Mouse (Mus musculus) intestine, embryonic 16.5 days (tissue): ENCODE data around the gene Olfr1245. TPM values are rescaled to one million over a fixed set of nuclear protein-coding genes. Genes with fewer than 3 reads are reported as not detected.
"Not testable (repeated sequence)": the region's sequence is repeated elsewhere in the genome, so short reads cannot be mapped to it uniquely, and the experiment has no call there.

ENCODE experiments used
- ATAC-seq: fragments of 200-750 bp; cut with Nextera tagmentation; 2 replicates; pipeline ENCODE4 v1.8.0; 2017; ENCODE audit warnings: moderate TSS enrichment, moderate library complexity
- H3K27ac ChIP-seq: fragments of 300-500 bp; sonication (generic); 2 replicates; pipeline ENCODE4 v1.5.1; 2014; ENCODE audit warnings: mild to moderate bottlenecking, low read length
- H3K27me3 ChIP-seq: fragments of 300-500 bp; sonication (generic); replicated peaks from 2 replicates; pipeline ENCODE4 v1.6.1; 2014; ENCODE audit warnings: low read length, control low read depth, mixed read lengths; ENCODE audit not compliant: control insufficient read depth, insufficient read depth
- H3K36me3 ChIP-seq: fragments of 300-500 bp; sonication (generic); 2 replicates; pipeline ENCODE4 v1.6.1; 2014; ENCODE audit warnings: low read length, control low read depth; ENCODE audit not compliant: control insufficient read depth, insufficient read depth
- H3K4me1 ChIP-seq: fragments of 300-500 bp; sonication (generic); 2 replicates; pipeline ENCODE4 v1.6.1; 2014; ENCODE audit warnings: low read length, control low read depth, mixed read lengths; ENCODE audit not compliant: control insufficient read depth, insufficient read depth
- H3K4me2 ChIP-seq: fragments of 300-500 bp; sonication (generic); 2 replicates; pipeline ENCODE4 v1.6.1; 2014; ENCODE audit warnings: low read depth, low read length, control low read depth
- H3K4me3 ChIP-seq: fragments of 300-500 bp; sonication (generic); 2 replicates; pipeline ENCODE4 v1.5.1; 2014; ENCODE audit warnings: mild to moderate bottlenecking, low read length
- H3K9ac ChIP-seq: fragments of 300-500 bp; sonication (generic); 2 replicates; pipeline ENCODE4 v1.6.1; 2014; ENCODE audit warnings: low read depth, low read length
- H3K9me3 ChIP-seq: fragments of 300-500 bp; sonication (generic); 2 replicates; pipeline ENCODE4 v1.6.1; 2016; ENCODE audit warnings: low read length, control low read depth; ENCODE audit not compliant: control insufficient read depth
- WGBS: fragments of 180-500 bp; shearing (Covaris S2); extraction: QIAGEN DNeasy Blood & Tissue Kit; methylation state at CpG from one replicate; pipeline ENCODE4 v1.1.7; 2014; 5-methylcytosine and 5-hydroxymethylcytosine counted together
- polyA plus RNA-seq: library from polyadenylated mRNA; unstranded; fragments of >200 nt; fragmentation: Nextera tagmentation; extraction: Ambion mirVana; gene quantifications from 2 replicates; pipeline ENCODE4 v1.2.1, GENCODE M21; 2015

Olfr1245 gene
- polyA plus RNA-seq = not detected in 2 replicates

- H3K9me3 ChIP-seq = no peaks in the 10 kb centered on the region
- H3K4me2 ChIP-seq = no peak within 1 kb of the TSS
- H3K9ac ChIP-seq = no peak within 1 kb of the TSS
- no peak within 1 kb of the TSS for H3K4me3 ChIP-seq
- no peak for ATAC-seq
- 95% methylated on average over 1 of the region's 1 CpGs for WGBS
- no peaks in the 10 kb centered on the region for H3K4me1 ChIP-seq
- no peaks in the 10 kb centered on the region for H3K27me3 ChIP-seq
- H3K27ac ChIP-seq = no peak within 1 kb of the TSS
- no peaks in the 10 kb centered on the region for H3K36me3 ChIP-seq
Observed at GRCm38 (mm10) chr2:89578347-89578746, at the start of gene Olfr1245. Gene Olfr1245 (minus strand): TSS chr2:89578447.

DNA sequence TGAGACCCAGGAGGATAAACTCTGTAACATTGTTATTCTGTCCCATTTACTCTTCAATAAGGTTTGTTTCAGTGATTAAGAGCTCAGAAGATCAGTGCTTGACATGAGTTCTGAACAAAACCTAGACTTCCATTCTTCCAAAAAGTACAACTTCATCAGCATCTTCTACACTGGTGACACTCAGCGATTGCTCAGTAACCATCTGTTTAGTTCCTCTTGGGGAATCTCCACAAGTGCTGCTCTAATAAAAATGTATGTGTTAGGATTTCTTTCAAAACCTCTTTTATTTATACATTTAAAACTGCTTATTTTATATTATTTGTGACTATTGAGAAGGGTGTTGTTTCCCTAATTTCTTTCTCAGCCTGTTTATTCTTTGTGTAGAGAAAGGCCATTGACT lies 39.9 kb upstream of the Olfr1245 start, which contains the start of gene Olfr1248:
Gene Olfr1248, minus strand, starts transcription at position 101 of the 400 bp plus-strand sequence.
- not testable (repeated sequence) for H3K4me1 ChIP-seq, ATAC-seq
- WGBS = 93% methylated on average over 1 of the region's 1 CpGs

DNA sequence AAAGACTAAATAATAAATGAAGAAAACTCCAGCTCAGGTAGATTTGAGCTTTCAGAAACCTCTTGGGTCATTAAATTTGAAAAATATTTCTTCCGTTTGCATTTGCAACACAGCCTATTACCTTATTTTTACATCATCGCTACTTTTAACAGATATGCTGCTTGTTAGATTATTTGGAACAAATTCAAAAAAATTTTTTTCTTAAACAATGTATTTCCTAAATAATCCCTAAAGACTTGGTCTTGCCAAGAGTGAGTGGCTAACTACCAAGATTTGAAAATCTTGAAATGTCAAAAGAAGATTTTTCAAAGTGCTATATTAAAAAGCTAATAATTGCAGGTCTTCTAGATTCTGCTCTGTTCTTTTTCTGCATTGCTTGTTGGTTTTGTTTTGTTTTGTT lies 35.8 kb upstream of the Olfr1245 start, which contains the start of gene Olfr1247:
Gene Olfr1247, minus strand, starts transcription at position 101 of the 400 bp plus-strand sequence.
- H3K27ac ChIP-seq = no peak within 1 kb of the TSS
- no peak within 1 kb of the TSS for H3K4me2 ChIP-seq
- H3K4me1 ChIP-seq = no peaks in the 10 kb centered on the region
- no peak within 1 kb of the TSS for H3K4me3 ChIP-seq
- no peaks in the 10 kb centered on the region for H3K9me3 ChIP-seq
- H3K36me3 ChIP-seq = no peaks in the 10 kb centered on the region
- ATAC-seq = no peak
- no peak within 1 kb of the TSS for H3K9ac ChIP-seq
- WGBS = 94% methylated on average over 2 of the region's 2 CpGs
- H3K27me3 ChIP-seq = no peaks in the 10 kb centered on the region

More for the DNA sequence above, 39.9 kb upstream of the Olfr1245 start, which contains the start of gene Olfr1248:
- not testable (repeated sequence) for H3K4me3 ChIP-seq, H3K36me3 ChIP-seq, H3K27ac ChIP-seq, H3K9me3 ChIP-seq, H3K9ac ChIP-seq, H3K4me2 ChIP-seq, H3K27me3 ChIP-seq

DNA sequence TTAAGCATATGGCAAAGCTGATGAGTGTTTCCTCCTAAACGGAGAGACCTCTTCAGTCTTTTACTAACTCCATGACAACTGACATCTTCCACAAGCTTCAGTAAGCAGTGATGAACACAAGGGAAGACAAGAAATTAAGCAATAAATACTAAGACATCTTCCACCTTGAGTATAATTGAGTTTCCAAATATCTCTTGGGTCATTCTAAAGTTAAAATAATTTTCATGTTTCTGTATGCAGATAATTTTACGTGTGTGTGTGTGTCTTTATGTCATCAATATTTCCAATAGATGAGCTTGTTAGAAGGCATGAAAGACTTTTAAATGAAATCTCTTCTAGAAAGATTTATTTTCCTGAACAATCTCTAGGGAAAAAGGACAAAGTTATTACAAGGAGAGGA lies 14.8 kb upstream of the Olfr1245 start, which contains the start of gene Olfr1246:
Gene Olfr1246, minus strand, starts transcription at position 101 of the 400 bp plus-strand sequence.
- Histone ChIP-seq H3K4me3 (no peak within 1 kb of the TSS), H3K9me3 (no peaks in the 10 kb centered on the region), H3K4me1 (no peaks in the 10 kb centered on the region), H3K27ac (no peak within 1 kb of the TSS), H3K4me2 (no peak within 1 kb of the TSS), H3K27me3 (no peaks in the 10 kb centered on the region), H3K36me3 (no peaks in the 10 kb centered on the region), H3K9ac (no peak within 1 kb of the TSS)
- 57% methylated on average over 2 of the region's 2 CpGs for WGBS
- ATAC-seq = no peak

DNA sequence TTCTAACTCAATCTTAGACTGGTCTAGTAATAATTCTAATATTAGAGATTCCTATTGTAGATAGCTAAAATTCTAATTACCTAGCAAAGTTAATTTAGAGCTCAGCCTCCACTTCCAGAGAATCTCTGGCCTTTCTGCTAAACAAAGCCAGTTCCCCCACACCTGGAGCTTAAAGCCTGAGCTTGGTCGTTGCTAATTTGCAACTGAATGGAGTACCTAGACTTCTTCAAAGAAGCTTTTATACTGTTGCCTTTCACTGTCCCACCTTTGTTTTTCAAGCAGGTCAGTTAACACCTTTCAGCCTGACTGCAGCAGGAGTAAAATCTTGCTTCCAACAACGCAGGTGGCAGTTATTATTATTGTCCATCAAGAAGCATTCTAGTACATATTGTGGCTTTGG lies 15.5 kb downstream of the Olfr1245 start:
- H3K4me1 ChIP-seq, H3K9me3 ChIP-seq, ATAC-seq, H3K27me3 ChIP-seq, H3K27ac ChIP-seq, H3K36me3 ChIP-seq, H3K4me3 ChIP-seq, H3K9ac ChIP-seq, H3K4me2 ChIP-seq: not testable (repeated sequence)
- WGBS = 58% methylated on average over 2 of the region's 2 CpGs

- Histone ChIP-seq H3K4me3 (no peak overlapping the region), H3K4me2 (no peak overlapping the region), H3K9ac (no peak overlapping the region), H3K9me3 (no peaks in the 10 kb centered on the region), H3K27ac (no peak overlapping the region), H3K36me3 (no peaks in the 10 kb centered on the region), H3K27me3 (no peaks in the 10 kb centered on the region), H3K4me1 (no peaks in the 10 kb centered on the region)
- 53% methylated on average over 2 of the region's 2 CpGs for WGBS
- ATAC-seq = no peak
Observed at GRCm38 (mm10) chr2:89544516-89544915, 33.7 kb downstream of the Olfr1245 start.

DNA sequence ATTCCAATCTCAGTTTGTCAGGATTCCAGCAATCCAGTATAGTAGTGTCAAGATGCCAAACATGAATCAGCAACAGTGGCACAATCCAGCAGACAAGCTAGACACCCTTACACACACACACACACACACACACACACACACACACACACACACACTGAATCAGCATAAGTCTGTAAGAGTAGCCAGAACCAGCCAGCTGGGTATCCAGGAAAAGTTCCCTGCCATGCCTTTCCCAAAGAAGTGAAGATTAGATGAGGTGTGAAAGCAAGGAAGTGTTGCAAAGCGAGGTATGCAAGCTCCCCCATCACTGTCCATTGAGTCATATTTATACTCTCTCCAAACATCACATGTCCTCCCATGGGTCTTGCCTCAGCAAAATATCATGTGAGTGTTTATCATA lies 38.3 kb downstream of the Olfr1245 start:
- no peaks in the 10 kb centered on the region for H3K4me1 ChIP-seq
- no peaks in the 10 kb centered on the region for H3K27me3 ChIP-seq
- H3K9me3 ChIP-seq = no peaks in the 10 kb centered on the region
- no peak for ATAC-seq
- no peak overlapping the region for H3K4me3 ChIP-seq
- H3K4me2 ChIP-seq = no peak overlapping the region
- no peak overlapping the region for H3K9ac ChIP-seq
- H3K27ac ChIP-seq = no peak overlapping the region
- 64% methylated on average over 1 of the region's 1 CpGs for WGBS
- no peaks in the 10 kb centered on the region for H3K36me3 ChIP-seq

DNA sequence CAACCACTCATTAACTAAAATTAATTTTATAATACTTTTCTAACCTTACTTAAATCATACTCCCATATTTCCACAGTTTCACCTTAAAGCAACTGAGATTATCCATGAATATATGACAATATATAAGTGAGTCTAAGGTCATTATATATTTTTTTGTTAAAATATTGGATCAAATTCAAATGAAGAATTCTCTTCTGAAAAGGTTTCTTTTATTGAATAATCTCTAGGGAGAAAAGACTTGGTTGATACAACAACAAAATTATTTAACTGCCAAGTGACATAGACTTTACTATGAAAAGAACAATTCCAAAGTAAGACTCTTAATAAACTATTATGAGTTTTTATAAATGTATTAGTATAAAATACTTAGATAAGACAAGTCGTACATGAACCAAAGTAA lies 46.9 kb downstream of the Olfr1245 start, which contains the start of gene Olfr1243:
Gene Olfr1243, minus strand, starts transcription at position 101 of the 400 bp plus-strand sequence.
- no peak within 1 kb of the TSS for H3K4me3 ChIP-seq
- 81% methylated on average over 1 of the region's 1 CpGs for WGBS
- H3K27me3 ChIP-seq = no peaks in the 10 kb centered on the region
- no peak within 1 kb of the TSS for H3K9ac ChIP-seq
- H3K9me3 ChIP-seq = no peaks in the 10 kb centered on the region
- no peak within 1 kb of the TSS for H3K27ac ChIP-seq
- H3K36me3 ChIP-seq = no peaks in the 10 kb centered on the region
- no peak within 1 kb of the TSS for H3K4me2 ChIP-seq
- no peaks in the 10 kb centered on the region for H3K4me1 ChIP-seq
- no peak for ATAC-seq
